Mouse (Mus musculus) intestine, embryonic 14.5 days (tissue): ENCODE measurements around the gene Zfp579. TPM values are rescaled to one million over a fixed set of nuclear protein-coding genes. Genes with fewer than 3 reads are reported as not detected.

Experiments
- ATAC-seq: fragments of 200-750 bp; cut with Nextera tagmentation; replicated peaks from 2 replicates; pipeline ENCODE4 v1.8.0; 2017; ENCODE audit warnings: low read depth, moderate number of reproducible peaks, moderate TSS enrichment, moderate library complexity; ENCODE audit not compliant: low FRiP score, low TSS enrichment
- DNase-seq: peaks from one replicate; pipeline ENCODE4 v3.0.0-alpha.2; 2018; ENCODE audit warnings: low spot score
- H3K27ac ChIP-seq: fragments of 300-500 bp; sonication (generic); 2 replicates; pipeline ENCODE4 v1.5.1; 2014; ENCODE audit warnings: low read depth, mild to moderate bottlenecking, control low read depth
- H3K27me3 ChIP-seq: fragments of 300-500 bp; sonication (generic); replicated peaks from 2 replicates; pipeline ENCODE4 v1.6.1; 2014; ENCODE audit warnings: low read length, control low read depth; ENCODE audit not compliant: control insufficient read depth, insufficient read depth
- H3K36me3 ChIP-seq: fragments of 300-500 bp; sonication (generic); 2 replicates; pipeline ENCODE4 v1.6.1; 2014; ENCODE audit warnings: low read length, control low read depth; ENCODE audit not compliant: control insufficient read depth, insufficient read depth
- H3K4me1 ChIP-seq: fragments of 300-500 bp; sonication (generic); replicated peaks from 2 replicates; pipeline ENCODE4 v1.6.1; 2014; ENCODE audit warnings: low read length, control low read depth, mixed read lengths; ENCODE audit not compliant: control insufficient read depth, insufficient read depth
- H3K4me2 ChIP-seq: fragments of 300-500 bp; sonication (generic); 2 replicates; pipeline ENCODE4 v1.6.1; 2014; ENCODE audit warnings: low read length
- H3K4me3 ChIP-seq: fragments of 300-500 bp; sonication (generic); 2 replicates; pipeline ENCODE4 v1.5.1; 2014; ENCODE audit warnings: low read depth, low read length, control low read depth, mixed read lengths
- H3K9ac ChIP-seq: fragments of 300-500 bp; sonication (generic); 2 replicates; pipeline ENCODE4 v1.6.1; 2014; ENCODE audit warnings: mild to moderate bottlenecking, low read length
- H3K9me3 ChIP-seq: fragments of 300-500 bp; sonication (generic); 2 replicates; pipeline ENCODE4 v1.6.1; 2016; ENCODE audit warnings: low read length, control low read depth; ENCODE audit not compliant: control insufficient read depth
- WGBS: fragments of 180-500 bp; shearing (Covaris S2); extraction: QIAGEN DNeasy Blood & Tissue Kit; methylation state at CpG from one replicate; pipeline ENCODE4 v1.1.7; 2014; 5-methylcytosine and 5-hydroxymethylcytosine counted together
- polyA plus RNA-seq: library from polyadenylated mRNA; unstranded; fragments of >200 nt; fragmentation: Nextera tagmentation; extraction: Ambion mirVana; gene quantifications from 2 replicates; pipeline ENCODE4 v1.2.1, GENCODE M21; 2014

Zfp579 gene
- polyA plus RNA-seq: 30.6 and 35.4 TPM in 2 replicates

- Histone ChIP-seq H3K27ac (peak within 1 kb of the TSS; percentile 57; the same call in 1 of the 2 replicates), H3K27me3 (no peaks in the 10 kb centered on the region; the same call in 1 of the 2 replicates), H3K9me3 (peaks cover 11% of the 10 kb centered on the region; the same call in 1 of the 2 replicates), H3K4me3 (peak within 1 kb of the TSS; percentile 55), H3K4me1 (peaks cover 11% of the 10 kb centered on the region), H3K4me2 (peak within 1 kb of the TSS; percentile 82), H3K9ac (peak within 1 kb of the TSS; percentile 55), H3K36me3 (peaks cover 20% of the 10 kb centered on the region)
- ATAC-seq (peak; percentile 89), DNase-seq (peak; percentile 97)
- 6% methylated on average over 21 of the region's 26 CpGs for WGBS
Measured at GRCm38 (mm10) chr7:4996003-4996895, at the start of gene Zfp579. Gene Zfp579, minus strand, starts transcription at chr7:4996158.

GRCm38 (mm10) chr7:5044981-5045380, 49.0 kb upstream of the Zfp579 start:
- no peaks in the 10 kb centered on the region for H3K4me1 ChIP-seq
- no peak overlapping the region for H3K9ac ChIP-seq
- WGBS: 83% methylated on average over 2 of the region's 2 CpGs
- H3K27me3 ChIP-seq: no peaks in the 10 kb centered on the region
- ATAC-seq (no peak), DNase-seq (no peak)
- no peaks in the 10 kb centered on the region for H3K9me3 ChIP-seq
- no peak overlapping the region for H3K4me3 ChIP-seq
- H3K36me3 ChIP-seq: no peaks in the 10 kb centered on the region
- H3K4me2 ChIP-seq: no peak overlapping the region
- H3K27ac ChIP-seq: no peak overlapping the region

GRCm38 (mm10) chr7:5038940-5039339, 43.0 kb upstream of the Zfp579 start:
- Histone ChIP-seq H3K4me2 (peak overlapping the region; percentile 60), H3K9me3 (peaks cover 6% of the 10 kb centered on the region; the same call in 1 of the 2 replicates), H3K27me3 (no peaks in the 10 kb centered on the region), H3K4me3 (peak overlapping the region; percentile 61), H3K27ac (peak overlapping the region; percentile 95), H3K4me1 (0 out of 2 replicates have a peak, but pooled peaks cover 4% of the 10 kb centered on the region), H3K36me3 (peaks cover 23% of the 10 kb centered on the region), H3K9ac (peak overlapping the region; percentile 66)
- WGBS: 23% methylated on average over 5 of the region's 5 CpGs
- no peak for ATAC-seq
- DNase-seq: no peak

GRCm38 (mm10) chr7:5038109-5038732, 42.3 kb upstream of the Zfp579 start, which contains the start of gene Zfp784:
Gene Zfp784, minus strand, starts transcription at chr7:5038446.
- Histone ChIP-seq H3K9ac (peak within 1 kb of the TSS; percentile 66), H3K27me3 (no peaks in the 10 kb centered on the region), H3K4me1 (0 out of 2 replicates have a peak, but pooled peaks cover 4% of the 10 kb centered on the region), H3K9me3 (peaks cover 6% of the 10 kb centered on the region; the same call in 1 of the 2 replicates), H3K4me3 (peak within 1 kb of the TSS; percentile 61), H3K27ac (peak within 1 kb of the TSS; percentile 95), H3K4me2 (peak within 1 kb of the TSS; percentile 60), H3K36me3 (peaks cover 30% of the 10 kb centered on the region)
- DNase-seq: peak; percentile 96
- ATAC-seq: peak; percentile 97
- 1% methylated on average over 48 of the region's 48 CpGs for WGBS

GRCm38 (mm10) chr7:5037467-5037866, 41.5 kb upstream of the Zfp579 start:
- 0 out of 2 replicates have a peak, but pooled peaks cover 4% of the 10 kb centered on the region for H3K4me1 ChIP-seq
- no peak for ATAC-seq
- peak overlapping the region; percentile 66; the same call in 1 of the 2 replicates for H3K9ac ChIP-seq
- H3K4me3 ChIP-seq: peak overlapping the region; percentile 61
- 90% methylated on average over 8 of the region's 8 CpGs for WGBS
- H3K4me2 ChIP-seq: peak overlapping the region; percentile 60
- DNase-seq: no peak
- H3K9me3 ChIP-seq: peaks cover 8% of the 10 kb centered on the region
- no peaks in the 10 kb centered on the region for H3K27me3 ChIP-seq
- peak overlapping the region; percentile 95; the same call in 1 of the 2 replicates for H3K27ac ChIP-seq
- peaks cover 38% of the 10 kb centered on the region for H3K36me3 ChIP-seq

GRCm38 (mm10) chr7:5037026-5037425, 41.1 kb upstream of the Zfp579 start:
- H3K36me3 ChIP-seq: peaks cover 42% of the 10 kb centered on the region
- no peak overlapping the region for H3K27ac ChIP-seq
- no peak overlapping the region for H3K4me3 ChIP-seq
- DNase-seq (no peak), ATAC-seq (no peak)
- 0 out of 2 replicates have a peak, but pooled peaks cover 4% of the 10 kb centered on the region for H3K4me1 ChIP-seq
- 96% methylated on average over 7 of the region's 7 CpGs for WGBS
- no peak overlapping the region for H3K9ac ChIP-seq
- H3K9me3 ChIP-seq: peaks cover 13% of the 10 kb centered on the region
- no peak overlapping the region for H3K4me2 ChIP-seq
- H3K27me3 ChIP-seq: no peaks in the 10 kb centered on the region

- no peaks in the 10 kb centered on the region for H3K27me3 ChIP-seq
- ATAC-seq: no peak
- WGBS: 93% methylated on average over 9 of the region's 9 CpGs
- no peak for DNase-seq
- no peak overlapping the region for H3K9ac ChIP-seq
- H3K4me2 ChIP-seq: no peak overlapping the region
- H3K4me1 ChIP-seq: 0 out of 2 replicates have a peak, but pooled peaks cover 4% of the 10 kb centered on the region
- H3K9me3 ChIP-seq: peaks cover 22% of the 10 kb centered on the region
- no peak overlapping the region for H3K4me3 ChIP-seq
- H3K36me3 ChIP-seq: peaks cover 51% of the 10 kb centered on the region
- no peak overlapping the region for H3K27ac ChIP-seq
Measured at GRCm38 (mm10) chr7:5036136-5036535, 40.2 kb upstream of the Zfp579 start.

GRCm38 (mm10) chr7:5035628-5036027, 39.7 kb upstream of the Zfp579 start:
- Histone ChIP-seq H3K27me3 (no peaks in the 10 kb centered on the region), H3K4me2 (no peak overlapping the region), H3K9ac (no peak overlapping the region), H3K4me1 (0 out of 2 replicates have a peak, but pooled peaks cover 4% of the 10 kb centered on the region), H3K9me3 (peaks cover 27% of the 10 kb centered on the region), H3K27ac (no peak overlapping the region), H3K4me3 (no peak overlapping the region), H3K36me3 (peaks cover 56% of the 10 kb centered on the region)
- ATAC-seq (no peak), DNase-seq (no peak)
- WGBS: 95% methylated on average over 17 of the region's 17 CpGs
